Mouse (Mus musculus) CH12.LX (cell line): ENCODE data around the gene Cmah. TPM values are rescaled to one million over a fixed set of nuclear protein-coding genes. Genes with fewer than 3 reads are reported as not detected.

Experiments
- DNase-seq: peaks from one replicate; pipeline ENCODE4 v3.0.0-alpha.2; 2013; ENCODE audit errors: extremely low read depth
- H3K27ac ChIP-seq: 2 replicates; pipeline ENCODE4 v1.5.1; 2012; ENCODE audit warnings: low read depth, mild to moderate bottlenecking, control low read depth, moderate library complexity; ENCODE audit not compliant: insufficient read depth
- H3K27me3 ChIP-seq: replicated peaks from 2 replicates; pipeline ENCODE3; 2012; ENCODE audit warnings: inconsistent platforms
- H3K36me3 ChIP-seq, 2 experiments: replicated peaks in 1 of 2; 2 replicates each; pipeline versions ENCODE3 to v1.6.1; 2012; ENCODE audit warnings: inconsistent platforms in 1 of 2, low read length in 1 of 2, mild to moderate bottlenecking in 1 of 2, mixed read lengths in 1 of 2, moderate library complexity in 1 of 2; ENCODE audit not compliant: control insufficient read depth in 1 of 2, insufficient read depth in 1 of 2
- H3K4me1 ChIP-seq, 2 experiments: 2 replicates each; pipeline ENCODE4 v1.6.1; 2012; ENCODE audit warnings: inconsistent platforms in 1 of 2, moderate library complexity in 1 of 2; ENCODE audit not compliant: insufficient read depth in 2 of 2, control insufficient read depth in 1 of 2
- H3K4me2 ChIP-seq: 2 replicates; pipeline ENCODE4 v1.6.1; 2012; ENCODE audit warnings: low read depth, mild to moderate bottlenecking, control low read depth; ENCODE audit not compliant: poor library complexity, insufficient read depth, severe bottlenecking
- H3K4me3 ChIP-seq, 3 experiments: fragments of 150-350 bp in 1 of 3; sonication (generic) in 1 of 3; replicated peaks in 1 of 3; 2 replicates each; pipeline versions ENCODE3 to v1.5.1; 2011 to 2012; ENCODE audit warnings: low read depth in 2 of 3, low read length in 2 of 3, mild to moderate bottlenecking in 2 of 3, moderate library complexity in 2 of 3, control low read depth in 1 of 3, improper control_type of control experiment in 1 of 3, inconsistent platforms in 1 of 3, mixed read lengths in 1 of 3; ENCODE audit not compliant: poor library complexity in 1 of 3
- H3K79me2 ChIP-seq: replicated peaks from 2 replicates; pipeline ENCODE4 v1.6.1; 2012; ENCODE audit warnings: mild to moderate bottlenecking, moderate library complexity; ENCODE audit not compliant: control insufficient read depth, poor library complexity, insufficient read depth, severe bottlenecking; ENCODE audit errors: extremely low read depth
- H3K9ac ChIP-seq: 2 replicates; pipeline ENCODE4 v1.6.1; 2012; ENCODE audit warnings: low read depth, mild to moderate bottlenecking, control low read depth, moderate library complexity; ENCODE audit not compliant: insufficient read depth
- H3K9me3 ChIP-seq: replicated peaks from 2 replicates; pipeline ENCODE3; 2012; ENCODE audit warnings: low read length, inconsistent platforms, mixed read lengths
- BHLHE40 ChIP-seq: IDR thresholded peaks from 2 replicates; pipeline ENCODE4 v1.6.1; 2011; ENCODE audit warnings: mild to moderate bottlenecking, low read depth, low read length, improper control_type of control experiment
- CHD1 ChIP-seq: IDR thresholded peaks from 2 replicates; pipeline ENCODE4 v1.6.1; 2012; ENCODE audit warnings: low read depth, low read length, improper control_type of control experiment, inconsistent platforms
- CHD2 ChIP-seq: IDR thresholded peaks from 2 replicates; pipeline ENCODE4 v1.6.1; 2011; ENCODE audit warnings: low read length, improper control_type of control experiment
- EP300 ChIP-seq: IDR thresholded peaks from 2 replicates; pipeline ENCODE4 v1.6.1; 2011; ENCODE audit warnings: low read length, improper control_type of control experiment
- ETS1 ChIP-seq: conservative IDR thresholded peaks from 2 replicates; pipeline ENCODE4 v1.6.1; 2012; ENCODE audit warnings: low read depth, mild to moderate bottlenecking, inconsistent platforms, low read length, improper control_type of control experiment, moderate library complexity
- IRF4 ChIP-seq: IDR thresholded peaks from 2 replicates; pipeline ENCODE4 v1.6.1; 2014; ENCODE audit warnings: low read depth, mild to moderate bottlenecking, inconsistent platforms, low read length, improper control_type of control experiment
- JUN ChIP-seq: IDR thresholded peaks from 2 replicates; pipeline ENCODE4 v1.6.1; 2011; ENCODE audit warnings: low read depth, mild to moderate bottlenecking, low read length, improper control_type of control experiment, moderate library complexity; ENCODE audit not compliant: insufficient read depth
- KAT2A ChIP-seq: IDR thresholded peaks from 2 replicates; pipeline ENCODE4 v1.6.1; 2012; ENCODE audit warnings: low read length, improper control_type of control experiment, inconsistent platforms; ENCODE audit not compliant: insufficient replicate concordance
- MAFK ChIP-seq: IDR thresholded peaks from 2 replicates; pipeline ENCODE4 v1.6.1; 2011; ENCODE audit warnings: low read length, improper control_type of control experiment; ENCODE audit not compliant: insufficient replicate concordance
- MAX ChIP-seq: IDR thresholded peaks from 2 replicates; pipeline ENCODE4 v1.6.1; 2011; ENCODE audit warnings: low read length, improper control_type of control experiment
- MAZ ChIP-seq: IDR thresholded peaks from 2 replicates; pipeline ENCODE4 v1.6.1; 2012; ENCODE audit warnings: low read depth, mild to moderate bottlenecking, inconsistent platforms, low read length, improper control_type of control experiment, moderate library complexity
- MEF2A ChIP-seq: IDR thresholded peaks from 2 replicates; pipeline ENCODE4 v1.6.1; 2014; ENCODE audit warnings: low read depth, mild to moderate bottlenecking, inconsistent platforms, low read length, improper control_type of control experiment, borderline replicate concordance
- MYC ChIP-seq: IDR thresholded peaks from 2 replicates; pipeline ENCODE4 v1.6.1; 2011; ENCODE audit warnings: low read depth, mild to moderate bottlenecking, improper control_type of control experiment, low read length
- NRF1 ChIP-seq: IDR thresholded peaks from 2 replicates; pipeline ENCODE4 v1.6.1; 2014; ENCODE audit warnings: low read depth, mild to moderate bottlenecking, inconsistent platforms, low read length, improper control_type of control experiment, moderate library complexity
- POLR2A ChIP-seq: IDR thresholded peaks from 2 replicates; pipeline ENCODE4 v1.6.1; 2011; ENCODE audit warnings: low read depth, mild to moderate bottlenecking, improper control_type of control experiment, low read length
- POLR2AphosphoS2 ChIP-seq: IDR thresholded peaks from 2 replicates; pipeline ENCODE4 v1.6.1; 2011; ENCODE audit warnings: low read depth, low read length, improper control_type of control experiment
- RAD21 ChIP-seq: IDR thresholded peaks from 2 replicates; pipeline ENCODE4 v1.6.1; 2011; ENCODE audit warnings: low read depth, mild to moderate bottlenecking, low read length, improper control_type of control experiment, moderate library complexity
- SIN3A ChIP-seq: IDR thresholded peaks from 2 replicates; pipeline ENCODE4 v1.6.1; 2012; ENCODE audit warnings: low read length, improper control_type of control experiment, inconsistent platforms
- SMC3 ChIP-seq: IDR thresholded peaks from 2 replicates; pipeline ENCODE4 v1.6.1; 2011; ENCODE audit warnings: low read depth, low read length, improper control_type of control experiment
- TCF12 ChIP-seq: IDR thresholded peaks from 2 replicates; pipeline ENCODE4 v1.6.1; 2014; ENCODE audit warnings: low read depth, mild to moderate bottlenecking, inconsistent platforms, low read length, improper control_type of control experiment
- UBTF ChIP-seq: IDR thresholded peaks from 2 replicates; pipeline ENCODE4 v1.6.1; 2012; ENCODE audit warnings: low read depth, mild to moderate bottlenecking, inconsistent platforms, low read length, improper control_type of control experiment, moderate library complexity
- USF2 ChIP-seq: conservative IDR thresholded peaks from 2 replicates; pipeline ENCODE4 v1.6.1; 2011; ENCODE audit warnings: low read depth, low read length, improper control_type of control experiment
- ZMIZ1 ChIP-seq: IDR thresholded peaks from 2 replicates; pipeline ENCODE4 v1.6.1; 2012; ENCODE audit warnings: low read depth, mild to moderate bottlenecking, inconsistent platforms, low read length, improper control_type of control experiment
- ZNF384 ChIP-seq: IDR thresholded peaks from 2 replicates; pipeline ENCODE4 v1.6.1; 2012; ENCODE audit warnings: low read depth, low read length, improper control_type of control experiment, inconsistent platforms
- dilution Hi-C: fragments of 300-500 bp; cut with MboI; formaldehyde crosslinking; loops from 2 replicates; pipeline ENCODE4 v1.14.3; 2020; ENCODE audit warnings: low sequenced_read_pairs; ENCODE audit not compliant: extremely low pct_unique_long_range_greater_than_20kb, extremely low pct_ligation_motif_present
- in situ Hi-C: fragments of 300-500 bp; cut with MboI; formaldehyde crosslinking; loops from 3 replicates; pipeline ENCODE4 v1.14.3; 2019; ENCODE audit warnings: low sequenced_read_pairs, low pct_ligation_motif_present, low pct_unique_long_range_greater_than_20kb, mixed read lengths
- polyA plus RNA-seq: library from polyadenylated mRNA; unstranded; fragments of >175 nt; gene quantifications from 2 replicates; pipeline ENCODE4 v1.2.1, GENCODE M21; 2012; ENCODE audit warnings: low read depth; ENCODE audit not compliant: insufficient read length
- total RNA-seq, 2 experiments: library from RNA; depleted of rRNA; stranded (reverse); fragments of 300-350 nt in 1 of 2; fragments of >200 nt in 1 of 2; gene quantifications; 2 replicates each; pipeline ENCODE4 v1.2.3; 2012 to 2014

Cmah gene
- total and polyA plus RNA-seq, 3 experiments, result 5.0 to 17.4 (median 5.5) TPM

DNA sequence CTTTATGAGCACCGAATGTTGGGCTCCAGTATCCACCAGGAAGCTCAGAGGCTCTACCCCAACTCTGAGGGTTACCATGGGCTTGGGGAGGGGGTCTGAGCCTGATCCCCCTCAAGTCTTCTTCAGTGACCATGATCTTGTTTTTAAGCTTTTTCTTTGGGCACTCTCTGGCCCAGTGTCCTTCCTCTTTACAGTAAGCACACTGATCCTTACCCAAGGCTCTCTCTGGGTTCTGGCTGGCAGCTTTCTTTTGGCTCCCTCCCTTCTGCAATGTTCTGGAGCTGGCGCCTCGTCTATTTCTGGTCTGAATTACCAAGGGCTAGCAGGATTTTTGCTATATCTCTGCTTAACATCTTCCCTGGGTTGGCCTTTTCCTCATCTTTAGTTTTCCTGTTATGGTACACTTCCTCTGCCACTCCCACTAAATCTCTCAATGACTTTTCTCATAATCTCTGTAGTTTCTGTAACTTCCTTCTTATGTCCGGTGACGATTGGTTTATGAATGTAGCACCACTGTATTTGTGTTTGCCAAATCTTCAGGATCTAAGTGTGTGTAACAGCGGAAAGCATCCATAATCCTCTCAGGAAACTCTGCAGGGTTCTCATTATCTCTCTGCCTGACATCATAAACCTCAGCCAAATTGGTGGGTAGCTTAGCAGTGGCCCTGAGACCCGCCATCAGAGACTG is 3.8 kb downstream of the Cmah start:
- Histone ChIP-seq H3K4me3 (no peak overlapping the region), H3K9me3 (no peaks in the 10 kb centered on the region), H3K4me1 (peaks cover 0 to 4% of the 10 kb centered on the region in 2 experiments; a peak in 2 of 4 replicates), H3K79me2 (no peaks in the 10 kb centered on the region), H3K4me2 (no peak overlapping the region), H3K36me3 (no peaks in the 10 kb centered on the region), H3K27ac (no peak overlapping the region), H3K9ac (no peak overlapping the region)
- dilution Hi-C loops, result no loop called here
- DNase-seq, result no peak
- in situ Hi-C loops, result loop anchor here (10.0 to 25.0 kb wide), 4 partner anchors 94 to 581 kb away; no protein-coding TSS in a partner anchor
- TF ChIP-seq SMC3 (no peak), MAZ (no peak), RAD21 (no peak), USF2 (no peak), UBTF (no peak), MEF2A (no peak), ZNF384 (no peak), ZMIZ1 (no peak), JUN (no peak), ETS1 (no peak), CHD1 (no peak), MAX (no peak), MAFK (no peak), CHD2 (no peak), MYC (no peak), KAT2A (no peak), EP300 (no peak), POLR2A (no peak)
- TF ChIP-seq, all 38 proteins: peak for 0
- no peaks in the 10 kb centered on the region for H3K27me3 ChIP-seq

DNA sequence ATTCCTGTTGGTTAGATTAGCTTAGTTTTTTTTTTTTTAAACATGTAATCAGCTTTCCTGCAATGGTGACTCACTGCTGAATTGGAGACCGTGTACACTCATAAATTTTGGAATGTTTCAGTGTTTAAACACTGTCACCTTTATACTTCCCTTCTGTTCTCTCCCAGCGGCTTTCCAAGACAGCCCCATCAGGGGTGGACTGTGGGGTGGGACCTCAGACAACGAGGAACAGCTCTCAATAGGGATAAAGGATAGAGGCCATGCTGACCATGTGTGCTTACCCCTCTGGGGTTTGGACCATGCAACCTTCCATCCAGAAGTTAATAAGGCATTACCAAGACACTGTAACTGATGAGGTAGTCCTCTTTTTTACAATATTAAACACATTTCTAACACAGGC is 5.3 kb downstream of the Cmah start:
- H3K9ac ChIP-seq, result no peak overlapping the region
- H3K27me3 ChIP-seq, result no peaks in the 10 kb centered on the region
- no peak overlapping the region for H3K4me2 ChIP-seq
- H3K4me3 ChIP-seq, result no peak overlapping the region
- no peak for TF ChIP-seq BHLHE40
- TF ChIP-seq MAX, result no peak
- TF ChIP-seq POLR2AphosphoS2, result no peak
- TF ChIP-seq CHD1, result no peak
- no peak for TF ChIP-seq TCF12
- TF ChIP-seq ZNF384, result no peak
- TF ChIP-seq MYC, result no peak
- TF ChIP-seq USF2, result no peak
- no peak for TF ChIP-seq SIN3A
- TF ChIP-seq EP300, result no peak
- no peak for TF ChIP-seq NRF1
- no peak for TF ChIP-seq IRF4
- no peak for TF ChIP-seq CHD2
- no peak for TF ChIP-seq UBTF
- H3K79me2 ChIP-seq, result no peaks in the 10 kb centered on the region
- in situ Hi-C loops, result loop anchor here (10.0 to 25.0 kb wide), 4 partner anchors 92 to 580 kb away; no protein-coding TSS in a partner anchor
- peaks cover 0 to 6% of the 10 kb centered on the region in 2 experiments; a peak in 2 of 4 replicates for H3K4me1 ChIP-seq
- no peak overlapping the region for H3K27ac ChIP-seq
- DNase-seq, result no peak
- no peaks in the 10 kb centered on the region for H3K9me3 ChIP-seq
- no peaks in the 10 kb centered on the region for H3K36me3 ChIP-seq
- dilution Hi-C loops, result no loop called here
